Mouse (Mus musculus): Measurements from ENCODE around the gene Pced1b.
"Not testable (repeated sequence)": the region's sequence is repeated elsewhere in the genome, so short reads cannot be mapped to it uniquely, and the experiment has no call there.

Pced1b gene

DNA sequence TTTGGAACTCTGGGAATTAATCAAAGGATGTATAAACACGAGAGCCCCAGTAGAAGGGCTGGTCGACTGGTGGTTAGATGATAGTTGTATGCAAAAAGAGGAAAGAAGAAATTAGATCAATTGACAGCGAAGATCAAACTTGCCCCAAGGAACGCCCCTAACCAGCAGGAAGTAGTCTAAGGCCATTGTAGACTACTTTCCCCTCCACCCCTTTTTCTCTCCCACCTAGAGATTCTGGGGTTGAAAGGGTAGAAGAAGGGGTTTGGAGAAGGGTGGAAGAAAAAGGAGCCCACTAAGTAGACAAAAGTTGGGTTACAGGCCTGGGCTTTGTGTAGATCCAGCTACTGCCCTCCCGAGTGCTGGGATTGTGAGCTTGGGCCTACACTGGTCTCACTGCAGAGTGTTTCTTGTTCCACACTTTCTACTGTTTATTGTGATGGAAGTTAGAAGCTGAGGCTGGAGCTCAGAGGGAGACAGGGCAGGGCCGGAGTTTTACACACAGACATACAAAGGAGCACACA is 125.8 kb downstream of the Pced1b start:
- peak; percentile 83 for DNase-seq (ENCODE audit: low read depth, low spot score)

DNA sequence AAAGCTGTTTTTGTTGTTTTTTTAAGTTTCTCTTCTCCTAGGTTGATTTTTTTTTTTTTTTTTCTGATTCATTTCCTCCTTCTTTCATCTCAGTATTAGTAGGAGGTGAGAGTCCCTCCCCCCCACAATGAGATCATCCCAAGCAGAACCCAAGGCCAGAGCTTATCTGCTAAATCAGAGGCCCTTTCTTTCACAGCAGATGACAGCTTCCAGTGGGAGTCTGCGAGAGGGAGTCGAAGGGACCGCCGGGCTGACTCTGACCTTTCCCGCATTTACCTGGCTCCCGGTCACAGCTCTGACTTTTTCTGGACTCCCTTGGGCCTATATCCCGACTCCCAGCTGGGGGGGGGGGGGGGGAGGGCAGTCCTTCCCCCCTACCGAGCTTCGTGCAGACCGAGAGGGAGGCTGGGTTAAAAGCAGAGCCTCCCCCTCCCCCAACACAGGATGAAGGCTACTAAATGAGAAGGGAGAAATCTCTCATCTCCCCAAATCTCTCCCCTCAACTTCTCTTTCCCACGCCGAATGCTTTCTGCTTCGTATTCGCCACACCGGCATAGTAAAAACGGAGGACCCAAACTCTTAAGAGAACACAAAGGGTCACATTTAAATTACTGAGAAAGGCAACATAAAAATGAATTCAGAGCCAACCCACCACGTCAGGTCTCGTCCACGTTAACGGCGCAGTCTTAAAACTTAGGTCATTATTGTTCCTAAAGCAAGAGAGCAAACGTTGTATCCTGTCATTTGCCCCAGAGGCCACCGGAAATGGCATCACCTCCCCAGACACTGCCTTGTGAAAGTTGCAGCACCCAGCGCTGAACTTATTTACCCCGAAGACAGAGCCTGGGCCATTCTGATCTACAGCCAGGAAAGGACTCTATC is 126.5 kb downstream of the Pced1b start:
- peak; percentile 90 for DNase-seq (ENCODE audit: low read depth, low spot score)

DNA sequence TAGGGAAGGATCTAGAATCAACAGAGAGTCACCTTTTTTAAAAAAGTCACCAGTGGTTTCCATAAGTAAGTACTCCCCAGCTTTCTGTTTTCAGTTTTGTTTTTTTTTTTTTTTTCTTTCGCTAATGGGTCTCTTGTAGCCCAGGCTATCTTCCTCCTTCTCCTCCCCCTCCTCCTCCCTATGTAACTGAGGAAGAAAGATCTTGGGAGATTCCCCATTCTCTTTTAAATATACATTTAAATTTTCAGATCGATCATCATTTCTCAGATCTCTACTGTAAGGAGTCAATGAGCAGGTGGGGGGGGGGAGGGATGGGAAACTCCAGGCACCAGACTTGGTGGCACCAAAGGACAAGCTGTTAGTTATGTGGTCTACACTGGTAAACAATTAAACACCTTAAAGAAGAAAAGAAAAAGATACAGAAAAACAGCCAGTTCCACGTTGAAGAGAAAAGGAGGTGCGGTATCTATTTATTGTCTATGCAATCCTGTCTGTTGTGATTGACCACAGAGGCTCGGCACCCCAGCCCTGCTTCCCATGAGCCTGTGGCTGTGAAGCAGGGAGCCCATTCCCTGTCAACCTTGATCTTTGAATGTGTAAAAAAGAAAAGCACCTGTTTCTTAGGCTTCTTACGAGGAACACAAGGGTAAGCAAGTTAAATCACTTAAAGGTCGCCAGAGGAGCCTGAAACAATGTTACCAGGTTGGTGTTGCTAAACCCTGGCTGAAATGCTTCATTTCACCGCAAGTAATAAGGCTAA is 127.4 kb downstream of the Pced1b start:
- peak; percentile 61 for DNase-seq (ENCODE audit: low read depth, low spot score)

GRCm38 (mm10) chr15:97374845-97375720 is 128.2 kb downstream of the Pced1b start:
- peak; percentile 78 for DNase-seq (ENCODE audit: low read depth, low spot score)

GRCm38 (mm10) chr15:97376081-97376742 is 129.3 kb downstream of the Pced1b start:
- peak; percentile 22 for DNase-seq (ENCODE audit: low read depth, low spot score)

- peak; percentile 39 for DNase-seq (ENCODE audit: low read depth, low spot score)
Observed at GRCm38 (mm10) chr15:97376792-97377222, 129.9 kb downstream of the Pced1b start.

- DNase-seq (ENCODE audit: low read depth, low spot score) = peak; percentile 65
Observed at GRCm38 (mm10) chr15:97378061-97378460, 131.2 kb downstream of the Pced1b start.

DNA sequence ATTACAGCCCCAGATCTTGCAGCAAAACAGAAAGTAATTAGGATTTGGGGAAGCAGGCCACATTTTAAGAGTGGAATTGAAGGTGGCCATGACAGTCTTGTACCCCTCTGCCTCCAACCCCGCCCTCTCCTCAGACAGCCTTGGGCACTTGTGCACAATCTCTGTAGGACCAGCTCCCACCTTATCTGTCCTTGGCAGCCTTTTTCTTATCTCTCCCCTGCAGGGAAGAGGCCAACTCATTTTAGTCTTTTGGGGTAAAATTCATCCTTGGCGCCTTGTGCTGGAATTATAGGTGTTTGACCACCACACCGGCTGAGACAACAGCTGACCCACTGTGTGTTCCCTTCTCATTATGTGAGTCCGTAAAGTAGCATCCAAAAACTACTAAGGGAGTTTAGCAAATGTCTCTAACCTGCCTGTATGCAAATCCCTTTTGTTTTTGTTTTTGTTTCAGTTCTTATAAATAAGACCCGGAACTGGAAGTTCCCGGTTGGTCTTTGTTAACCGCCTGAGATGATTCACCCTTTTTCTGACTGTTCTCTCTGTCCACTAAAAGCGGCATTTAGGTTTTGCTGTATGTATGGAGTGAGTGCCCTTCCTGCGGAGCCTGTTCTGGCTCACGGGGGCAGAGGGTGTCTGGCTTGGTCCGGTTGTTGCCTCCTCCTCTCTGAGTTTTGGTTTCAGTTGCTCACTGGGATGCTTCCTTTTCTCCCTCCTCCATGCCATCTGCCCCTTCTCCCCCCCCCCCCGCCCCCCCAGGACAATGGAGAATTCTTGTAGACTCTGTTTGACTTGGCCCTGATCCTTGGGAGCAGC is 132.8 kb downstream of the Pced1b start:
- peak; percentile 64 for DNase-seq (ENCODE audit: low read depth, low spot score)

- no peak for DNase-seq (ENCODE audit: low read depth, low spot score)
Observed at GRCm38 (mm10) chr15:97382567-97382966, 135.7 kb downstream of the Pced1b start.

- DNase-seq (ENCODE audit: low read depth, low spot score) = no peak
Observed at GRCm38 (mm10) chr15:97383523-97384141, 136.7 kb downstream of the Pced1b start.

DNA sequence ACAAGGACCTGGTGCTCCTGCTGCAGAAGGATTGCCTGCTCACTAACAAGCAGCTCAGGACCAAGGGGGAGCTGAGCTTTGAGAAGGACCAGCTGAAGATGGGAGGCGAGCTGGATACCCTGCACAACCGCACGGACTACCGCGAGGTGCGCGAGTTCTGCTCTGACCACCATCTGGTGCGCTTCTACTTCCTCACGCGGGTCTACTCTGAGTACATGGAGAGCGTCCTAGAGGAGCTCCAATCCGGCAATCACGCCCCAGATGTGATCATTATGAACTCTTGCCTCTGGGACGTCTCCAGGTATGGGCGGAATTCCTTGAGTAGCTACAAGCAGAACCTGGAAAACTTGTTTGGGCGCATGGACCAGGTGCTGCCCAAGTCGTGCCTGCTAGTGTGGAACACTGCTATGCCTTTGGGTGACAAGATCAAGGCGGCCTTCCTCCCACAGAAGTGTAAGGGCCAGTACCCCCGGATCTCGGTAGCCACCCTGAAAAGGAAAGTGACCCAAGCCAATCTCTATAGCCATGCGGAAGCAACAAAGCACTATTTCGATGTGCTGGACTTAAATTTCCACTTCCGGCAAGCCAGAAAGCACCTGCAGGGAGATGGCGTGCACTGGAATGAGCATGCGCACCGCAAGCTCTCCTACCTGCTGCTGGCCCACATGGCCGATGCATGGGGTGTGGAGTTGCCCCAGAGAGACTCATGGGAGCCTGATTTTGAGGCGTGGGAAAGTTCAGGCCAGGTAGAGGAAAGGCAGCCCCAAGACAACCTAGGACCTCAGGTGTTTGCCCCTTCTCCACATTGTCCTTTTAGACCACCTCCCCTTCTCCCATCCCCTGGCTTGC is 137.5 kb downstream of the Pced1b start:
- no peak for DNase-seq (ENCODE audit: low read depth, low spot score)

DNA sequence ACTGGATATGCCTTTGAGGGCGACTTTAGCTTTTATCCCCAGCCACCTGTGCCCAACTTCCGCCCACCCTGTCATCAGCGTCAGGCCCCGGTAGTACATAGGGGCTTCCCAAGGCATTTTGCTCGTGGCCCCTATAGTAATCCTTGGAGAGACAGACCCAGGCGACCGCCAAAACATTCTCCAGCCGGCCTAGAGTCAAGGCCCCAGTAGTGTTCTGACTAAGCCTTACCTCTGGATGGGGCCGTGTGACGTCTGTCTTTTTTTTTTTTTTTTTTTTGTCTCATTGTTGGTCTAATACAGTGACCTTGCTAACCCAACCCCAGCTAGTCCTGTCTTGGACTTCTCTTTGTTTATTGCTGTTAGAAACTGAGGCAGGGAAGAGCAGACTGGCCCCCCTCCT is 138.3 kb downstream of the Pced1b start:
- DNase-seq (ENCODE audit: low read depth, low spot score) = not testable (repeated sequence)

GRCm38 (mm10) chr15:97387793-97388192 is 140.9 kb downstream of the Pced1b start:
- no peak for DNase-seq (ENCODE audit: low read depth, low spot score)

DNA sequence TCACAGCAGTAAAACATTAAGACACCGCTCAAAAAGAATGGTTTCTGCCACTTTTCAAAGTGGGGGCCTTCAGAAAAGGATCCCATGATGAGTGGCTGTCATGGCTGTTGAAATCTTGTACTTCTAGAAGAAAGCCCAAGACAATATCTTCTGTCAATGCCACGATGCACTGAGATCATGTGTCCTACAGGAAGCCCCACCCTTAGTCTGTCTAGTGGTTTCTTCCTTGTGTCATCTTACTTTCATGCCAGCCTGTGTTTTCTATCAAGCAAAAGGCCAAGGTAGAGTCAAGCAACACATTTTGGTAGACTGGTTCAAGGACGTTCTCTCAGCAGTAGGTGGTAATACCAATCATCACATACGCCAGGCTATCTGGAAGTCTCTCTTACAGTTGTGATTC is 142.7 kb downstream of the Pced1b start:
- no peak for DNase-seq (ENCODE audit: low read depth, low spot score)

DNA sequence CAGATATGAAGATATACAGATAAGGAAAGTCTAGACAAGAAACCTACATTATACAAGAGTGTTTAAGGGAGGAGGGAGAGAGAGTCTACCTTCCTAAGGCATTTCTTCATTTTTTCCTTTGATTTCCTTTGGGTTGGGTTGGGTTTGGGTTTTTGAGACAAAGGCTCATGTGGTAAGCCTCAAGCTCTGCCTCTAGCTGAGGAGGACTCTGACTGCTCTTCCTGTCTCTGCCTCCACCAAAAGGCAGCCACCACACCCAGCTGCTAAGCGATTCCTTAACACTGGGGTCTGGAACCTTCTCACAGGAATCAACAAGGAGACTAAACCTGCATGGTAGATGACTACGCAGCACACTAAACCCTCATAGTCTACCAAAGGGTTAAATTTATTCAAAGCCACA is 143.9 kb downstream of the Pced1b start:
- no peak for DNase-seq (ENCODE audit: low read depth, low spot score)

DNA sequence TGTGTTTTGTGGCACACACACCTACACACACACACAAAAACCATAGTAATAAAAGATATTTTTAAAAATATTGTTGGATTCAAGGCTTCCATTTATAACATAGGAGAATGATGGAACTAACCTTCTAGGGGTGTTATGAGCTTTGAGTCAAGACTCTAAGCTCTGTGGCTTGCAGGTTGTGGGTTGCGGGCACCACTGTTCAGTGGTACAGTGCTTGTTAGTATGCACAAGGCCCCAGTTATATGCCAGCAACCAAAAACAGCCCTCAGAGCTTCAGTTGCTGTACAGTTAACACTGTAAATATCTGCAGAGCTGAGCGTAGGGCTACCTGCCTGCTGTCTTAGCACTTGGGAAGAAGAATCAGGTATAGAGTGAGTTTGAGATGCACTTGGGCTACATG is 144.5 kb downstream of the Pced1b start:
- DNase-seq (ENCODE audit: low read depth, low spot score) = no peak

DNA sequence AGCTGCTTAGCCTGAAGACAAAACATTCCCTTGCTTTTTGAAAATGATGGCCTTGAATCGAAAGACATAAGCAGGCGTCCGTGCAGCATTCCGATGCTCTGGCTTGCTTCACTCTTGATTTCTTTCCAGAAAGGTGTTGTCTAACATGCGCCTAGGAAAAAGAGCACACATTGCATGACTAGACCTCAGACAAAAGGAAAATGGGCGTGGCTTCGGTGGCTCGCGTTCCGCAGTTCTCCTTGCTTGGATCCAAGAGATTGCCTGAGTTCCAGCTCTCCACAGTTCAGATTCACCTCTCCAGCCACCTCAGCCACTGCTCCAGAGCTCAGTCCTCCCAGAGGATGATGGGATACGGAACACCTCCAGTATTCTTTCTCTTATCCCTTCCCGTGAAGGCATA is 147.7 kb downstream of the Pced1b start:
- DNase-seq (ENCODE audit: low read depth, low spot score) = no peak

GRCm38 (mm10) chr15:97396586-97397299 is 149.8 kb downstream of the Pced1b start:
- peak; percentile 33 for DNase-seq (ENCODE audit: low read depth, low spot score)

Measured in A20 (cell line).